Mouse (Mus musculus) midbrain, embryonic 11.5 days (tissue): ENCODE results near the gene Traf2. TPM values are rescaled to one million over a fixed set of nuclear protein-coding genes. Genes with fewer than 3 reads are reported as not detected.

ENCODE experiments used
- ATAC-seq: fragments of 200-750 bp; cut with Nextera tagmentation; 2 replicates; pipeline ENCODE4 v1.8.0; 2017; ENCODE audit warnings: moderate TSS enrichment, moderate library complexity; ENCODE audit not compliant: low FRiP score
- DNase-seq: peaks from one replicate; pipeline ENCODE4 v3.0.0; 2015; ENCODE audit warnings: low spot score; ENCODE audit errors: missing footprints
- H3K27ac ChIP-seq: fragments of 300-500 bp; sonication (generic); 2 replicates; pipeline ENCODE4 v1.5.1; 2014; ENCODE audit warnings: low read depth, low read length
- H3K27me3 ChIP-seq: fragments of 300-500 bp; sonication (generic); 2 replicates; pipeline ENCODE4 v1.6.1; 2014; ENCODE audit warnings: mild to moderate bottlenecking, low read length, moderate library complexity, mixed read lengths; ENCODE audit not compliant: control insufficient read depth, insufficient read depth
- H3K36me3 ChIP-seq: fragments of 300-500 bp; sonication (generic); 2 replicates; pipeline ENCODE4 v1.6.1; 2014; ENCODE audit warnings: mild to moderate bottlenecking, low read length, moderate library complexity, mixed read lengths; ENCODE audit not compliant: control insufficient read depth, insufficient read depth
- H3K4me1 ChIP-seq: fragments of 300-500 bp; sonication (generic); 2 replicates; pipeline ENCODE4 v1.6.1; 2014; ENCODE audit warnings: low read length; ENCODE audit not compliant: control insufficient read depth, insufficient read depth
- H3K4me2 ChIP-seq: fragments of 300-500 bp; sonication (generic); 2 replicates; pipeline ENCODE4 v1.6.1; 2014; ENCODE audit warnings: mild to moderate bottlenecking, moderate library complexity
- H3K4me3 ChIP-seq: fragments of 300-500 bp; sonication (generic); 2 replicates; pipeline ENCODE4 v1.5.1; 2014; ENCODE audit warnings: low read depth, low read length
- H3K9ac ChIP-seq: fragments of 300-500 bp; sonication (generic); 2 replicates; pipeline ENCODE4 v1.6.1; 2014; ENCODE audit warnings: low read length
- H3K9me3 ChIP-seq: fragments of 300-500 bp; sonication (generic); 2 replicates; pipeline ENCODE4 v1.6.1; 2016; ENCODE audit warnings: low read length; ENCODE audit not compliant: control insufficient read depth
- WGBS: fragments of 180-500 bp; shearing (Covaris S2); extraction: QIAGEN DNeasy Blood & Tissue Kit; methylation state at CpG from one replicate; pipeline ENCODE4 v1.1.7; 2014; 5-methylcytosine and 5-hydroxymethylcytosine counted together
- polyA plus RNA-seq: library from polyadenylated mRNA; unstranded; fragments of >200 nt; fragmentation: Nextera tagmentation; extraction: Ambion mirVana; gene quantifications from 2 replicates; pipeline ENCODE4 v1.2.1, GENCODE M21; 2014

The Traf2 gene
- polyA plus RNA-seq, 1 experiment from 2014 or later, result 31.6 TPM

- Histone ChIP-seq H3K4me3 (peak overlapping the region; percentile 25), H3K9ac (no peak overlapping the region), H3K4me1 (peaks cover 26% of the 10 kb centered on the region), H3K4me2 (peak overlapping the region; percentile 41), H3K27ac (no peak overlapping the region), H3K36me3 (no peaks in the 10 kb centered on the region), H3K27me3 (peaks cover 57% of the 10 kb centered on the region), H3K9me3 (no peaks in the 10 kb centered on the region)
- ATAC-seq (no peak), DNase-seq (peak; percentile 90)
- 13% methylated on average over 92 of the region's 92 CpGs for WGBS
Measured at GRCm38 (mm10) chr2:25576965-25577891, 30.5 kb upstream of the Traf2 start.

- Histone ChIP-seq H3K4me2 (no peak overlapping the region; the same call in 1 of the 2 replicates), H3K36me3 (no peaks in the 10 kb centered on the region), H3K4me1 (peaks cover 23% of the 10 kb centered on the region), H3K27me3 (peaks cover 55% of the 10 kb centered on the region), H3K27ac (no peak overlapping the region), H3K9me3 (no peaks in the 10 kb centered on the region), H3K4me3 (no peak overlapping the region), H3K9ac (no peak overlapping the region)
- WGBS, result 67% methylated on average over 16 of the region's 16 CpGs
- DNase-seq (no peak), ATAC-seq (no peak)
Measured at GRCm38 (mm10) chr2:25576028-25576850, 29.5 kb upstream of the Traf2 start.

GRCm38 (mm10) chr2:25575432-25576027 is 28.8 kb upstream of the Traf2 start:
- Histone ChIP-seq H3K27me3 (peaks cover 48% of the 10 kb centered on the region), H3K9me3 (no peaks in the 10 kb centered on the region), H3K27ac (peak overlapping the region; percentile 49), H3K9ac (peak overlapping the region; percentile 57), H3K4me1 (peaks cover 21% of the 10 kb centered on the region), H3K36me3 (no peaks in the 10 kb centered on the region), H3K4me3 (peak overlapping the region; percentile 47), H3K4me2 (peak overlapping the region; percentile 61)
- 20% methylated on average over 20 of the region's 21 CpGs for WGBS
- ATAC-seq (no peak), DNase-seq (peak; percentile 95)

- Histone ChIP-seq H3K9ac (peak within 1 kb of the TSS; percentile 57), H3K27me3 (peaks cover 41% of the 10 kb centered on the region), H3K9me3 (no peaks in the 10 kb centered on the region), H3K27ac (peak within 1 kb of the TSS; percentile 49), H3K36me3 (peaks cover 1% of the 10 kb centered on the region; the same call in 1 of the 2 replicates), H3K4me1 (peaks cover 20% of the 10 kb centered on the region), H3K4me3 (peak within 1 kb of the TSS; percentile 47), H3K4me2 (peak within 1 kb of the TSS; percentile 88)
- WGBS, result under 1% methylated on average over 45 of the region's 45 CpGs
- ATAC-seq (peak; percentile 98), DNase-seq (peak; percentile 99)
Measured at GRCm38 (mm10) chr2:25574579-25575431, 28.1 kb upstream of the Traf2 start, which contains the start of the genes Mamdc4 and Phpt1. Gene Mamdc4, minus strand, starts transcription at chr2:25574845. Gene Phpt1, minus strand, starts transcription at chr2:25575224.

- WGBS, result 22% methylated on average over 11 of the region's 11 CpGs
- H3K27me3 ChIP-seq, result peaks cover 34% of the 10 kb centered on the region
- H3K36me3 ChIP-seq, result peaks cover 4% of the 10 kb centered on the region; the same call in 1 of the 2 replicates
- H3K4me2 ChIP-seq, result peak overlapping the region; percentile 88
- peak overlapping the region; percentile 57 for H3K9ac ChIP-seq
- H3K9me3 ChIP-seq, result no peaks in the 10 kb centered on the region
- H3K4me3 ChIP-seq, result peak overlapping the region; percentile 47
- DNase-seq (no peak), ATAC-seq (no peak)
- H3K27ac ChIP-seq, result no peak overlapping the region
- H3K4me1 ChIP-seq, result peaks cover 18% of the 10 kb centered on the region
Measured at GRCm38 (mm10) chr2:25574136-25574535, 27.4 kb upstream of the Traf2 start.

- ATAC-seq (no peak), DNase-seq (no peak)
- H3K27me3 ChIP-seq, result peaks cover 23% of the 10 kb centered on the region
- peaks cover 4% of the 10 kb centered on the region; the same call in 1 of the 2 replicates for H3K36me3 ChIP-seq
- WGBS, result 90% methylated on average over 2 of the region's 2 CpGs
- H3K4me2 ChIP-seq, result no peak overlapping the region
- H3K9ac ChIP-seq, result no peak overlapping the region
- no peaks in the 10 kb centered on the region for H3K9me3 ChIP-seq
- no peak overlapping the region for H3K27ac ChIP-seq
- peaks cover 18% of the 10 kb centered on the region for H3K4me1 ChIP-seq
- H3K4me3 ChIP-seq, result no peak overlapping the region
Measured at GRCm38 (mm10) chr2:25573068-25573467, 26.3 kb upstream of the Traf2 start.

- Histone ChIP-seq H3K9me3 (no peaks in the 10 kb centered on the region), H3K36me3 (peaks cover 4% of the 10 kb centered on the region; the same call in 1 of the 2 replicates), H3K4me1 (peaks cover 11% of the 10 kb centered on the region), H3K27me3 (peaks cover 5% of the 10 kb centered on the region), H3K27ac (no peak overlapping the region), H3K4me3 (no peak overlapping the region), H3K9ac (no peak overlapping the region), H3K4me2 (no peak overlapping the region)
- no peak for ATAC-seq
- WGBS, result 90% methylated on average over 4 of the region's 4 CpGs
- no peak for DNase-seq
Measured at GRCm38 (mm10) chr2:25571221-25571620, 24.5 kb upstream of the Traf2 start.

GRCm38 (mm10) chr2:25569323-25569722 is 22.6 kb upstream of the Traf2 start:
- peaks cover 5% of the 10 kb centered on the region for H3K36me3 ChIP-seq
- no peak overlapping the region for H3K27ac ChIP-seq
- H3K9ac ChIP-seq, result no peak overlapping the region
- DNase-seq, result no peak
- 94% methylated on average over 3 of the region's 3 CpGs for WGBS
- no peak for ATAC-seq
- no peaks in the 10 kb centered on the region for H3K9me3 ChIP-seq
- no peak overlapping the region for H3K4me2 ChIP-seq
- no peak overlapping the region for H3K4me3 ChIP-seq
- H3K27me3 ChIP-seq, result no peaks in the 10 kb centered on the region
- H3K4me1 ChIP-seq, result peaks cover 5% of the 10 kb centered on the region; the same call in 1 of the 2 replicates
